Mouse (Mus musculus) forebrain, embryonic 14.5 days (tissue): ENCODE measurements around the gene Cebpe. TPM values are rescaled to one million over a fixed set of nuclear protein-coding genes. Genes with fewer than 3 reads are reported as not detected.

Experiments used
- ATAC-seq: fragments of 200-750 bp; cut with Nextera tagmentation; 2 replicates; pipeline ENCODE4 v1.8.0; 2017; ENCODE audit warnings: mild to moderate bottlenecking, moderate library complexity
- DNase-seq: peaks from one replicate; pipeline ENCODE4 v3.0.0-alpha.2; 2015; ENCODE audit warnings: low spot score
- H3K27ac ChIP-seq: fragments of 300-500 bp; sonication (generic); 2 replicates; pipeline ENCODE4 v1.5.1; 2014; ENCODE audit warnings: low read depth, mild to moderate bottlenecking, control low read depth, low read length, moderate library complexity
- H3K27me3 ChIP-seq: fragments of 300-500 bp; sonication (generic); replicated peaks from 2 replicates; pipeline ENCODE4 v1.6.1; 2014; ENCODE audit warnings: low read length, control low read depth, mixed read lengths; ENCODE audit not compliant: control insufficient read depth, insufficient read depth
- H3K36me3 ChIP-seq: fragments of 300-500 bp; sonication (generic); 2 replicates; pipeline ENCODE4 v1.6.1; 2014; ENCODE audit warnings: low read length, control low read depth; ENCODE audit not compliant: control insufficient read depth, insufficient read depth
- H3K4me1 ChIP-seq: fragments of 300-500 bp; sonication (generic); 2 replicates; pipeline ENCODE4 v1.6.1; 2014; ENCODE audit warnings: antibody characterized with exemption, low read length, control low read depth; ENCODE audit not compliant: control insufficient read depth, insufficient read depth
- H3K4me2 ChIP-seq: fragments of 300-500 bp; sonication (generic); 2 replicates; pipeline ENCODE4 v1.6.1; 2014; ENCODE audit warnings: mild to moderate bottlenecking, control low read depth, low read length
- H3K4me3 ChIP-seq: fragments of 300-500 bp; sonication (generic); 2 replicates; pipeline ENCODE4 v1.5.1; 2014; ENCODE audit warnings: low read depth, low read length, control low read depth
- H3K9ac ChIP-seq: fragments of 300-500 bp; sonication (generic); 2 replicates; pipeline ENCODE4 v1.6.1; 2014; ENCODE audit warnings: mild to moderate bottlenecking, low read length, control low read depth, moderate library complexity
- H3K9me3 ChIP-seq: fragments of 300-500 bp; sonication (generic); replicated peaks from 2 replicates; pipeline ENCODE4 v1.6.1; 2016; ENCODE audit warnings: low read length, control low read depth, mixed read lengths; ENCODE audit not compliant: control insufficient read depth
- WGBS: fragments of 180-500 bp; shearing (Covaris S2); extraction: QIAGEN DNeasy Blood & Tissue Kit; methylation state at CpG from one replicate; pipeline ENCODE4 v1.1.7; 2014; 5-methylcytosine and 5-hydroxymethylcytosine counted together
- polyA plus RNA-seq: library from polyadenylated mRNA; unstranded; fragments of >200 nt; fragmentation: Nextera tagmentation; extraction: Ambion mirVana; gene quantifications from 2 replicates; pipeline ENCODE4 v1.2.1, GENCODE M21; 2014

Cebpe gene
- polyA plus RNA-seq, 1 experiment from 2014 or later: not detected

GRCm38 (mm10) chr14:54676290-54676689 is 35.7 kb downstream of the Cebpe start:
- no peak overlapping the region for H3K9ac ChIP-seq
- H3K4me3 ChIP-seq: no peak overlapping the region
- no peaks in the 10 kb centered on the region for H3K27me3 ChIP-seq
- peaks cover 75% of the 10 kb centered on the region for H3K36me3 ChIP-seq
- 89% methylated on average over 5 of the region's 5 CpGs for WGBS
- H3K9me3 ChIP-seq: no peaks in the 10 kb centered on the region
- no peak overlapping the region for H3K4me2 ChIP-seq
- DNase-seq (no peak), ATAC-seq (no peak)
- H3K27ac ChIP-seq: no peak overlapping the region
- no peaks in the 10 kb centered on the region for H3K4me1 ChIP-seq

GRCm38 (mm10) chr14:54674317-54674716 is 37.7 kb downstream of the Cebpe start:
- H3K27me3 ChIP-seq: no peaks in the 10 kb centered on the region
- H3K36me3 ChIP-seq: peaks cover 80% of the 10 kb centered on the region
- WGBS: 83% methylated on average over 2 of the region's 2 CpGs
- ATAC-seq (no peak), DNase-seq (no peak)
- H3K9ac ChIP-seq: no peak overlapping the region
- no peak overlapping the region for H3K27ac ChIP-seq
- H3K4me2 ChIP-seq: no peak overlapping the region
- H3K4me3 ChIP-seq: no peak overlapping the region
- H3K4me1 ChIP-seq: no peaks in the 10 kb centered on the region
- no peaks in the 10 kb centered on the region for H3K9me3 ChIP-seq

GRCm38 (mm10) chr14:54669381-54669780 is 42.6 kb downstream of the Cebpe start:
- Histone ChIP-seq H3K4me1 (no peaks in the 10 kb centered on the region), H3K36me3 (peaks cover 78% of the 10 kb centered on the region)
- 80% methylated on average over 4 of the region's 4 CpGs for WGBS

GRCm38 (mm10) chr14:54664477-54665222 is 47.3 kb downstream of the Cebpe start:
- WGBS: 92% methylated on average over 10 of the region's 10 CpGs
- H3K9me3 ChIP-seq: no peaks in the 10 kb centered on the region
- ATAC-seq: no peak

More at GRCm38 (mm10) chr14:54669381-54669780, 42.6 kb downstream of the Cebpe start:
- no peak overlapping the region for H3K4me3 ChIP-seq
- H3K4me2 ChIP-seq: no peak overlapping the region
- no peak overlapping the region for H3K9ac ChIP-seq
- no peaks in the 10 kb centered on the region for H3K27me3 ChIP-seq
- no peak overlapping the region for H3K27ac ChIP-seq
- peak; percentile 41 for DNase-seq
- H3K9me3 ChIP-seq: no peaks in the 10 kb centered on the region
- no peak for ATAC-seq

More at GRCm38 (mm10) chr14:54664477-54665222, 47.3 kb downstream of the Cebpe start:
- H3K4me2 ChIP-seq: no peak overlapping the region
- DNase-seq: no peak
- no peaks in the 10 kb centered on the region for H3K4me1 ChIP-seq
- no peak overlapping the region for H3K9ac ChIP-seq
- no peak overlapping the region for H3K27ac ChIP-seq
- no peak overlapping the region for H3K4me3 ChIP-seq
- H3K36me3 ChIP-seq: peaks cover 89% of the 10 kb centered on the region
- H3K27me3 ChIP-seq: no peaks in the 10 kb centered on the region

Other genes with a start within 250 kb of the Cebpe start
- gene Lrp10, start 248.0 kb downstream of the Cebpe start, polyA plus RNA-seq: 19.2 and 21.0 TPM in 2 replicates
- gene Rem2, start 236.1 kb downstream of the Cebpe start, polyA plus RNA-seq: 19.6 and 26.4 TPM in 2 replicates
- 98.5 and 103 TPM in 2 replicates for gene Prmt5, start 194.6 kb downstream of the Cebpe start, polyA plus RNA-seq
- 24.9 and 27.3 TPM in 2 replicates for gene Haus4, start 157.6 kb downstream of the Cebpe start, polyA plus RNA-seq
- 3.4 and 4.0 TPM in 2 replicates for gene Ajuba, start 134.6 kb downstream of the Cebpe start, polyA plus RNA-seq
- 6.3 and 8.7 TPM in 2 replicates for gene 4931414P19Rik, start 106.2 kb downstream of the Cebpe start, polyA plus RNA-seq
- 506 and 542 TPM in 2 replicates for gene Psmb5, start 94.2 kb downstream of the Cebpe start, polyA plus RNA-seq
- gene Psmb11, start 90.7 kb downstream of the Cebpe start, polyA plus RNA-seq: not detected in 2 replicates
- gene Gm17606, start 71.2 kb downstream of the Cebpe start, polyA plus RNA-seq: not detected in 2 replicates
- gene Cdh24, start 70.8 kb downstream of the Cebpe start, polyA plus RNA-seq: 4.8 and 5.7 TPM in 2 replicates
- gene 1700123O20Rik, start 26.0 kb downstream of the Cebpe start, polyA plus RNA-seq: 89.3 and 91.5 TPM in 2 replicates
- gene Acin1, start 25.2 kb downstream of the Cebpe start, polyA plus RNA-seq: 121 and 140 TPM in 2 replicates
- gene Gm29776, start 13.3 kb downstream of the Cebpe start, polyA plus RNA-seq: 0.14 and 0.15 TPM in 2 replicates
- gene Slc7a8, start 69.8 kb upstream of the Cebpe start, polyA plus RNA-seq: 6.9 and 9.8 TPM in 2 replicates
- not detected in 2 replicates for gene Rnf212b, start 102.0 kb upstream of the Cebpe start, polyA plus RNA-seq
- gene Homez, start 158.8 kb upstream of the Cebpe start, polyA plus RNA-seq: 9.3 and 11.7 TPM in 2 replicates
- gene Ppp1r3e, start 165.4 kb upstream of the Cebpe start, polyA plus RNA-seq: 2.5 TPM in 2 replicates
- gene Bcl2l2, start 171.2 kb upstream of the Cebpe start, polyA plus RNA-seq: 4.0 and 4.4 TPM in 2 replicates
- not detected in 2 replicates for gene Gm20521, start 171.3 kb upstream of the Cebpe start, polyA plus RNA-seq
- 133 and 140 TPM in 2 replicates for gene Pabpn1, start 180.3 kb upstream of the Cebpe start, polyA plus RNA-seq
- 76.1 and 82.9 TPM in 2 replicates for gene Slc22a17, start 201.0 kb upstream of the Cebpe start, polyA plus RNA-seq
- 26.9 and 27.7 TPM in 2 replicates for gene Efs, start 214.0 kb upstream of the Cebpe start, polyA plus RNA-seq
- gene Il25, start 220.5 kb upstream of the Cebpe start, polyA plus RNA-seq: 0.38 and 0.48 TPM in 2 replicates
- gene Cmtm5, start 224.1 kb upstream of the Cebpe start, polyA plus RNA-seq: 2.8 and 3.5 TPM in 2 replicates